ENCODE assay signal across 8 mouse cellular contexts in the genomic region with DNA sequence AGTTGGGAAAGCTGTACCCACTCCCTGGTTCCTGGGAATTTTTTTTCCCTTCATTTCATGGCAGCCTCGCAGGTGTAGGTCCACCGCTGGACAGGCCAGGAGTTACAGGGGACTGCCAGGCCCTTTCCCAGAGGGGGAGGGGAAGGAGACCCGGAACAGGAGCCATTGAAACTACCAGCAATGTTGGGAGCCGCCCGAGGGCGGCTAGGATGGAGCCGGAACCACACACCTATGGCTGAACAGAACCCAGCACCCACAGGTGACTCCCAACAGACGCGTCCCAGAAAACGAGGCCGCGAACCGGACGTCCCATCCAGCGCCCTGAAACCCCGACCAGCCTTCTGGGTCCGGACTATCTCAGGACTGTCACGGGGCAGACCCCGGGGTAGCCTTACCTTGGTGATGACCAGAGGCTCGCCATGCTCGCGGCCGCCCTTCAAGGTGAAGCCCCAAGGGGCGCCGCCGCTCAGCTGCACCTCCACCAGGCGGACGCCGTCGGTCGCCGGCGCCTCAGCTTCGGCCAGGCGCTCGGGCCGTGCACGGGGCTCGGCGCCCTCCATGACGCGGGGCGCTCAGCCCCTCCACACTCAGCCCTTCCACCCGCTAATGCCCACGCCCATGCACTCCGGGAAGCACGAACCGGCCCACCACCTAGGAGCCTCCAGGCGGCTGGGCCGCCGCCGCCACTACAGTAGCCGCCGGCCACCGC. TPM values are rescaled to one million over a fixed set of nuclear protein-coding genes. Genes with fewer than 3 reads are reported as not detected.
A peak's percentile ranks its signal among the peaks of the same experiment; 100 is the strongest.
DNase-seq lines count a peak whose midpoint lies in the region; ATAC-seq and TF ChIP-seq lines count a peak whose summit lies in the region.

A gene (minus strand): TSS at position 575 of the 709 bp plus-strand sequence.

- H3K36me3 ChIP-seq in spleen, adult 2 months (ENCODE audit: control insufficient read depth, insufficient read depth, low read length), result no peaks in the 10 kb centered on the region
- H3K36me3 ChIP-seq in embryonic facial prominence, embryonic 12.5 days, result no peaks in the 10 kb centered on the region
- H3K36me3 ChIP-seq in hindbrain, embryonic 10.5 days, result no peaks in the 10 kb centered on the region

- 23% methylated on average over 46 of the region's 55 CpGs for WGBS in spleen, adult 2 months
- WGBS in embryonic facial prominence, embryonic 12.5 days, result 18% methylated on average over 33 of the region's 55 CpGs
- WGBS in hindbrain, embryonic 10.5 days, result 16% methylated on average over 34 of the region's 55 CpGs

- no peak within 1 kb of the TSS for H3K27ac ChIP-seq in spleen, adult 2 months (ENCODE audit: insufficient read depth, low read length)
- H3K27ac ChIP-seq in embryonic facial prominence, embryonic 12.5 days, result no peak within 1 kb of the TSS
- peak within 1 kb of the TSS; percentile 87 for H3K27ac ChIP-seq in hindbrain, embryonic 10.5 days

- DNase-seq in spleen, adult 2 months (ENCODE audit: low read depth in 1 of 2, low spot score in 2 of 2), result no peak
- DNase-seq in spleen, postnatal 14 days (ENCODE audit: low spot score in 2 of 2), result no peak
- DNase-seq in hindbrain, embryonic 10.5 days (ENCODE audit: low spot score), result peak; percentile 35
- DNase-seq in layer of hippocampus, postnatal 36 days, result peak; percentile 1 to 8
- peak; percentile 17 for DNase-seq in lung, postnatal 14 days
- DNase-seq in thymus, postnatal 0 days (ENCODE audit: low spot score), result no peak

- H3K27me3 ChIP-seq in spleen, adult 2 months (ENCODE audit: control insufficient read depth, insufficient read depth, low read length), result no peaks in the 10 kb centered on the region; the same call in 1 of the 2 replicates
- peaks cover 20% of the 10 kb centered on the region for H3K27me3 ChIP-seq in embryonic facial prominence, embryonic 12.5 days
- peaks cover 44% of the 10 kb centered on the region for H3K27me3 ChIP-seq in hindbrain, embryonic 10.5 days (ENCODE audit: insufficient read depth, poor library complexity, severe bottlenecking)

- peak within 1 kb of the TSS; percentile 68 for H3K9ac ChIP-seq in embryonic facial prominence, embryonic 12.5 days

- H3K9me3 ChIP-seq in embryonic facial prominence, embryonic 12.5 days, result no peaks in the 10 kb centered on the region
- no peaks in the 10 kb centered on the region for H3K9me3 ChIP-seq in hindbrain, embryonic 10.5 days

- peak; percentile 93 for ATAC-seq in embryonic facial prominence, embryonic 12.5 days (ENCODE audit: insufficient number of reproducible peaks, insufficient read depth, low FRiP score, low TSS enrichment)
- no peak for ATAC-seq in megakaryocyte progenitor cell, adult 5-6 weeks (replicated peaks; ENCODE audit: poor library complexity)

- peak within 1 kb of the TSS; percentile 23; the same call in 1 of the 2 replicates for H3K4me3 ChIP-seq in spleen, adult 2 months (ENCODE audit: extremely low read depth, insufficient read depth, insufficient read length)
- H3K4me3 ChIP-seq in embryonic facial prominence, embryonic 12.5 days, result peak within 1 kb of the TSS; percentile 57
- H3K4me3 ChIP-seq in hindbrain, embryonic 10.5 days, result peak within 1 kb of the TSS; percentile 65

- peak within 1 kb of the TSS; percentile 61 for H3K4me2 ChIP-seq in embryonic facial prominence, embryonic 12.5 days (replicated peaks)

- TF ChIP-seq CTCF in spleen, adult 2 months (IDR thresholded peaks at IDR 0.05; ENCODE audit: extremely low read depth, insufficient read depth, insufficient read length, insufficient replicate concordance), result no peak

- H3K4me1 ChIP-seq in spleen, adult 2 months (ENCODE audit: control insufficient read depth, insufficient read depth, insufficient read length), result no peaks in the 10 kb centered on the region
- no peaks in the 10 kb centered on the region for H3K4me1 ChIP-seq in embryonic facial prominence, embryonic 12.5 days
- H3K4me1 ChIP-seq in hindbrain, embryonic 10.5 days (replicated peaks), result no peaks in the 10 kb centered on the region

- TF ChIP-seq POLR2A in spleen, adult 2 months (IDR thresholded peaks at IDR 0.05; ENCODE audit: low read depth, low read length), result no peak

RNA-seq across cellular contexts. Expression of the gene that starts here (rescaled TPM):
- polyA plus RNA-seq in spleen, adult 2 months (2012; rRNA removed), result 0.38 and 0.67 TPM in 2 replicates
- 6.9 and 7.2 TPM in 2 replicates for polyA plus RNA-seq in embryonic facial prominence, embryonic 12.5 days (2016; fragmentation: Nextera tagmentation; extraction: Ambion mirVana)
- polyA plus RNA-seq in hindbrain, embryonic 10.5 days (2016; fragmentation: Nextera tagmentation; extraction: Ambion mirVana), result 5.5 and 7.0 TPM in 2 replicates
- total RNA-seq in layer of hippocampus, postnatal 36 days (2021), result 10 to 100 TPM; 95.7 to 99.8 TPM
- 0.87 and 0.91 TPM in 2 replicates for polyA plus RNA-seq in thymus, postnatal 0 days (2015; fragmentation: Nextera tagmentation; extraction: Ambion mirVana)
- total RNA-seq in megakaryocyte progenitor cell, adult 5-6 weeks (2015), result 0.74 and 1.2 TPM in 2 replicates
- 0.17 and 0.78 TPM in 2 replicates for total RNA-seq in megakaryocyte progenitor cell, adult 5-6 weeks (2017)

Comparison
In these comparisons a context has a peak if more than half of its experiments do, and no peak if none do; other contexts are left out.
1. RNA of the gene that starts here (total RNA-seq): 95.7 to 99.8 TPM in layer of hippocampus, postnatal 36 days; 0.17 to 1.2 TPM in megakaryocyte progenitor cell, adult 5-6 weeks; every median in the first group is over 10 times any median in the second.
2. DNase-seq: peak in hindbrain, embryonic 10.5 days (single experiment), layer of hippocampus, postnatal 36 days (2 of 2) and lung, postnatal 14 days (single experiment); none in spleen, adult 2 months (0 of 2), spleen, postnatal 14 days (0 of 2) and thymus, postnatal 0 days (single experiment).
3. Peak in every context shown above with its lines, with median percentiles within 50 percentile points of each other: H3K4me3 ChIP-seq.